Mouse (Mus musculus) forebrain, postnatal 0 days (tissue): Measurements from ENCODE around the gene Emb. TPM values are rescaled to one million over a fixed set of nuclear protein-coding genes. Genes with fewer than 3 reads are reported as not detected.

Source experiments
- ATAC-seq: fragments of 200-750 bp; cut with Nextera tagmentation; 2 replicates; pipeline ENCODE4 v1.8.0; 2017; ENCODE audit warnings: mild to moderate bottlenecking, moderate library complexity
- DNase-seq: peaks from one replicate; pipeline ENCODE4 v3.0.0-alpha.2; 2015
- H3K27ac ChIP-seq: fragments of 300-500 bp; sonication (generic); 2 replicates; pipeline ENCODE4 v1.5.1; 2014; ENCODE audit warnings: low read depth, mild to moderate bottlenecking, antibody characterized with exemption, low read length, moderate library complexity, mixed read lengths
- H3K27me3 ChIP-seq: fragments of 300-500 bp; sonication (generic); 2 replicates; pipeline ENCODE4 v1.6.1; 2014; ENCODE audit warnings: mild to moderate bottlenecking, low read length, mixed read lengths; ENCODE audit not compliant: insufficient read depth
- H3K36me3 ChIP-seq: fragments of 300-500 bp; sonication (generic); 2 replicates; pipeline ENCODE4 v1.6.1; 2014; ENCODE audit warnings: mild to moderate bottlenecking, moderate library complexity; ENCODE audit not compliant: insufficient read depth
- H3K4me1 ChIP-seq: fragments of 300-500 bp; sonication (generic); 2 replicates; pipeline ENCODE4 v1.6.1; 2014; ENCODE audit warnings: antibody characterized with exemption; ENCODE audit not compliant: insufficient read depth
- H3K4me2 ChIP-seq: fragments of 300-500 bp; sonication (generic); 2 replicates; pipeline ENCODE4 v1.6.1; 2014; ENCODE audit warnings: low read depth, mild to moderate bottlenecking, moderate library complexity
- H3K4me3 ChIP-seq: fragments of 300-500 bp; sonication (generic); 2 replicates; pipeline ENCODE4 v1.5.1; 2014; ENCODE audit warnings: low read depth, low read length, mixed read lengths
- H3K9ac ChIP-seq: fragments of 300-500 bp; sonication (generic); 2 replicates; pipeline ENCODE4 v1.6.1; 2014; ENCODE audit warnings: mild to moderate bottlenecking
- H3K9me3 ChIP-seq: fragments of 300-500 bp; sonication (generic); 2 replicates; pipeline ENCODE4 v1.6.1; 2016; ENCODE audit warnings: low read length
- CTCF ChIP-seq: sonication (generic); IDR thresholded peaks from 2 replicates; pipeline ENCODE4 v1.5.1; 2016; ENCODE audit warnings: antibody characterized with exemption, control low read depth, low read depth
- WGBS: fragments of 180-500 bp; shearing (Covaris S2); extraction: QIAGEN DNeasy Blood & Tissue Kit; methylation state at CpG from one replicate; pipeline ENCODE4 v1.1.7; 2014; 5-methylcytosine and 5-hydroxymethylcytosine counted together
- polyA plus RNA-seq: library from polyadenylated mRNA; unstranded; fragments of >200 nt; fragmentation: Nextera tagmentation; extraction: Ambion mirVana; gene quantifications from 2 replicates; pipeline ENCODE4 v1.2.1, GENCODE M21; 2015
- total RNA-seq: library from RNA; depleted of rRNA; stranded (reverse); fragments of >200 nt; gene quantifications from 2 replicates; pipeline ENCODE4 v1.2.3, GENCODE M21; 2014

Gene Emb
- total and polyA plus RNA-seq, 2 experiments from 2014 or later = 11.6 to 12.3 TPM

DNA sequence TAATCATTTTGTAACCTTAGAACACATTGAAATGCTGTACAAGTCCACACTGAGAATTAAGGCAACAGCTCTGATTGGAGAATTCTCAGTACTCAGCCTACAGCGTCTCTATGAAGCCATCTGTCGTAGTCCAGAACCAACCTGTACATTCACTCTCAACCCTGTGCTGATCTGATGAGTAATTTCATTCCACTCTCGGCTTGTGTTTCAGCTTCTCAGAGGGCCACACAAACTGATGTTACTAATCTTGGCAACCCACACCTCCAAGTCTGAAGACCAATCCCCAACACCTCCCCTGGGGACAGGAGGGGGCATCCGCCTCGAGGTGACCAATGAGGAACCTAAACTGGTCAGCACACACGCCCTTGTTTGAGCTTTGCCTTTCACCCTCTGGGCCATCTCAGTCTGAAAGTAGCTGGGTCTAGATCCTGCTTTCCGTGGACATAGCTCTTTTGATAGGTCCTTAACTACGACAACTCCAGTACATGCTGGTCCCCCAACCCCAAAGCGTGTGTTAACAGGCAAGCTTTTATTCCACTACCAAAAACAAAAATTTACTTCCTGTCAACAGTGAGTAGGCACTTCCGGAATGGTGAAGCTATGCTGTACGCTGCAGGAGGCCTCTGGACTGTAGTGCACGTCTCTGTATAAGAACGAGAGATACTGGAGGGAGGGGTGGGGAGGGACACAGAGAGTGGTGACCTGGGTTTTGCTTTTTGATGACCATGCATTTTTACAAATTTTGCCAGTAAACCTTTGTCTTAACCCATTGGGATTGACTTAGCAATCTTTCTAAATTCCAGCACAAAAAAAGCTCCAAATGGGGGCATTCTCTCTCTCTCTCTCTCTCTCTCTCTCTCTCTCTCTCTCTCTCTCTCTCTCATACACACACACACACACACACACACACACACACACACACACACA lies 12.5 kb upstream of the Emb start:
- no peak overlapping the region for H3K4me2 ChIP-seq
- no peaks in the 10 kb centered on the region for H3K27me3 ChIP-seq
- H3K4me1 ChIP-seq = no peaks in the 10 kb centered on the region
- no peak overlapping the region for H3K27ac ChIP-seq
- H3K4me3 ChIP-seq = no peak overlapping the region
- DNase-seq = no peak
- no peak for TF ChIP-seq CTCF
- no peaks in the 10 kb centered on the region for H3K36me3 ChIP-seq
- H3K9me3 ChIP-seq = no peaks in the 10 kb centered on the region
- no peak for ATAC-seq
- WGBS = 89% methylated on average over 13 of the region's 13 CpGs
- no peak overlapping the region for H3K9ac ChIP-seq

DNA sequence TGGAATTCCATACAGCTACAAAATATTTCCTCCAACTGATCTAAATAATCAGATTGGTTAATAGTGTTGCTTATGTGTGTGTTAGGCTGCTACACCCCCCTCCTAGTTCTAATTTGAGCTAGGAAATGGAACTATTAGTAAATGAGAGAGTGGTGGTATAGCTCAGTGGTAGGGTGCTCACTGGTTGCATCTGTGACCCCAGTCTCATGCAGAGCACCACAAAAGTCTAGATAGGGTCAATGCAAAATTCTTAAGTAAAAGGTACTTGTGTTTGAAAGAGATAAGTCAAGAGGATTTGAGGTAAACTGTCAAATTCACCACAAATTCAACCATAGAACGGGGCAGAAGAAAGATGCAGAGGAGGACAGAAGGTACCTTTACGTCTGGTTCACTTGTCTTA lies 10.7 kb upstream of the Emb start:
- H3K9ac ChIP-seq = no peak overlapping the region
- no peaks in the 10 kb centered on the region for H3K27me3 ChIP-seq
- no peak overlapping the region for H3K4me2 ChIP-seq
- DNase-seq (no peak), ATAC-seq (no peak)
- H3K9me3 ChIP-seq = no peaks in the 10 kb centered on the region
- H3K4me1 ChIP-seq = no peaks in the 10 kb centered on the region
- TF ChIP-seq CTCF = no peak
- H3K36me3 ChIP-seq = no peaks in the 10 kb centered on the region
- H3K27ac ChIP-seq = no peak overlapping the region
- no peak overlapping the region for H3K4me3 ChIP-seq
- WGBS = 98% methylated on average over 2 of the region's 2 CpGs

DNA sequence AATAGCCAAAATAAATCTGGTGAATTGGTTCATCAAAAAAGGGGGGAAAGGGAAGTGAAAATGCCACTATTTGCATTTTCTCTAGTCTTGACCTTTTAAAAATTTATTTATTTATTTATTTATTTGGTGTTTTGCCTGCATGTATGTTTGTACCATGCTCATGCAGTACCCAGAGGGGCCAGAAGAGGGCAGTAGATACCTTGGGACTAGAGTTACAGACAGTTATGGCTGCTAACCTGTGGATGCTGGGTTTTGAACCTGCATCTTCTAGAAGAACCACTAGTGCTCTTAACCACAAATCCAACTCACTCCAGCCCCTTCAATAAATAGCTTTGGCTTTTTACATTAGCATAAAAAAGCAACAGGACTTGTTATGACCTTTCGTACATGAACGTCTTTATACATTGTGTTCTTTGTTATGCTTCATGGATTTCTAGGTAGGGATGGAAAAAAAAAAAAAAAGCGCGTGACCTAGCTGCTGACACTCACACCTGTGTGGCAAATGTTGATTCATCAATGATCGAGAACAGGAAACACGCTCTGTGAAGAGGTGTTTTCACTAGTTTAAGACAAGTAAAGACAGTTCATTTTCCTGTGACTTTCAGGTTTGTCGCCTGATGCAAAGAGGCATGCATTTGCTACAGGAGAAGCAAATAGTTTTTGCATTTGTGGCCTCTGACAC lies 9.8 kb upstream of the Emb start:
- ATAC-seq = no peak
- DNase-seq = peak; percentile 66
- Histone ChIP-seq H3K4me2 (no peak overlapping the region), H3K27ac (no peak overlapping the region), H3K27me3 (no peaks in the 10 kb centered on the region), H3K9ac (no peak overlapping the region), H3K36me3 (no peaks in the 10 kb centered on the region), H3K9me3 (no peaks in the 10 kb centered on the region), H3K4me3 (no peak overlapping the region), H3K4me1 (no peaks in the 10 kb centered on the region)
- 94% methylated on average over 7 of the region's 7 CpGs for WGBS
- peak; percentile 71 for TF ChIP-seq CTCF

- H3K4me1 ChIP-seq = no peaks in the 10 kb centered on the region
Measured at GRCm38 (mm10) chr13:117202755-117203471, 5.4 kb upstream of the Emb start.

GRCm38 (mm10) chr13:117204685-117205084 lies 3.7 kb upstream of the Emb start:
- WGBS = 93% methylated on average over 7 of the region's 7 CpGs
- Histone ChIP-seq H3K9ac (no peak overlapping the region), H3K9me3 (no peaks in the 10 kb centered on the region), H3K4me2 (no peak overlapping the region), H3K27me3 (no peaks in the 10 kb centered on the region), H3K4me3 (no peak overlapping the region), H3K36me3 (no peaks in the 10 kb centered on the region), H3K27ac (no peak overlapping the region), H3K4me1 (no peaks in the 10 kb centered on the region)
- TF ChIP-seq CTCF = no peak
- DNase-seq (no peak), ATAC-seq (no peak)

More at GRCm38 (mm10) chr13:117202755-117203471, 5.4 kb upstream of the Emb start:
- Histone ChIP-seq H3K27ac (no peak overlapping the region), H3K4me3 (no peak overlapping the region), H3K4me2 (no peak overlapping the region), H3K9ac (no peak overlapping the region), H3K36me3 (no peaks in the 10 kb centered on the region), H3K9me3 (no peaks in the 10 kb centered on the region), H3K27me3 (no peaks in the 10 kb centered on the region)
- DNase-seq (peak; percentile 49), ATAC-seq (0 out of 2 replicates have a peak, but pooled peaks have one; percentile 18)
- WGBS = 44% methylated on average over 22 of the region's 22 CpGs
- peak; percentile 70 for TF ChIP-seq CTCF

- ATAC-seq = no peak
- WGBS = 93% methylated on average over 8 of the region's 8 CpGs
Measured at GRCm38 (mm10) chr13:117206066-117206465, 2.3 kb upstream of the Emb start.

More at GRCm38 (mm10) chr13:117206066-117206465, 2.3 kb upstream of the Emb start:
- H3K9ac ChIP-seq = no peak overlapping the region
- no peaks in the 10 kb centered on the region for H3K27me3 ChIP-seq
- no peak overlapping the region for H3K27ac ChIP-seq
- no peak overlapping the region for H3K4me3 ChIP-seq
- H3K9me3 ChIP-seq = no peaks in the 10 kb centered on the region
- no peaks in the 10 kb centered on the region for H3K36me3 ChIP-seq
- no peak for DNase-seq
- no peak overlapping the region for H3K4me2 ChIP-seq
- TF ChIP-seq CTCF = no peak
- H3K4me1 ChIP-seq = no peaks in the 10 kb centered on the region
